Mouse (Mus musculus): Measurements from ENCODE around the gene Sumo2.
A peak's percentile ranks its signal among the peaks of the same experiment; 100 is the strongest.
"Not testable (repeated sequence)": the region's sequence is repeated elsewhere in the genome, so short reads cannot be mapped to it uniquely, and the experiment has no call there.

Gene Sumo2

DNA sequence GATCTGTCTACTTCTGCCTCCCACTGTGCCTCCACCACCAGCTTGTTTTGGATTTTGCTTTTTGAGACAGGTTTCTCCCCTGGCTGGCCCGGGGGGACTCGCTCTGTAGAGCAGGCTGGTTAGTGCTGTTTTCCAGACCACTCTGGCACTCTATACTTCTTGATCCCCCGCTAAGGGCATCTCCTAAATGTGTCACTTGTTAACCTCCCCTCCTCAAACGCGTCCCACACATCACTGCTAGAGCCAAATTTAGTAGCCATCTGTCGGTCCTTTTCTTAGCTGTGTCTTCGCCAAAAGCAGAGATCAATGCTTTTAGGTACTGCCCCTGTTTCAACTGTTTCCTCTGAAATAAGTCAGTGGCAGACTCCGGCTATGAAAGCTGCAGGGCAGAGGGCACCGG, 17.4 kb downstream of the Sumo2 start:
- DNase-seq: peak in 1 of 2 experiments; percentile 24

DNA sequence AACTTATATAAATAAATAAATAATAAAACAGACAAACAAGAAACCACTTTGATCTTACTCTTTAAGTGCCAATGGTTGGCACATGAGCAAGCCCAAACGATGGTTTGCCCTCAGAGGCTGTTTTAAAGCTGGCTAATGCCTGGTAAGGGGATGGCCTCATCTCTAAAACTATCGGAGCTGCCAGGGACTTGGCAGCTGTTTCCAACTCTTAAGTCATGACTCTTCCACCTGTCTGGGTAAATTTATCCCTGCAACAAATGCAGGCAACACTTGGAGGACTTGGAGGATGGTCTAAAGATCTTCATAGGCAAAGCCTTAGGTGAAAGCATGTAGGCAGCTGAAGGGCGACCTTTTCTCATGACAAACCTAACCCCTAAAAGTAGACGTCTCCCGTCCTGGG, 19.1 kb downstream of the Sumo2 start:
- DNase-seq: no peak

DNA sequence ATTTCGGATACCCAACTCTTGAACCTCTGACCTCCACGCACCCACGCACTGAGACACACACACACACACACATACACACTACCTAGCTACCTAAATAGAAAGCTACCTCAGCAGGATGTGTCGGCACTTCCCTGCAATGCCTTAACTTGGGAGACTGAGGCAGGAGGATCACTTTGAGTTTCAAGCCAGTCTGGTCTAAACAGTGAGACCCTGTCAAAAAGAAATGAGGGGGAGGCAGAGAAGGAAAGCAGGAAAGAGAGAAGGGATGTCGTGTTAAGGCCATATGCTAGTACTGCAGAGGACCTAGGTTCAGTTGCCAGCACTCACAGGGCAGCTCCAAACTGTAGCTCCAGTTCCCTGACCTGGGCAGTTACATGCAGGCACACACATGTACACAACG, 21.1 kb downstream of the Sumo2 start:
- DNase-seq: no peak

DNA sequence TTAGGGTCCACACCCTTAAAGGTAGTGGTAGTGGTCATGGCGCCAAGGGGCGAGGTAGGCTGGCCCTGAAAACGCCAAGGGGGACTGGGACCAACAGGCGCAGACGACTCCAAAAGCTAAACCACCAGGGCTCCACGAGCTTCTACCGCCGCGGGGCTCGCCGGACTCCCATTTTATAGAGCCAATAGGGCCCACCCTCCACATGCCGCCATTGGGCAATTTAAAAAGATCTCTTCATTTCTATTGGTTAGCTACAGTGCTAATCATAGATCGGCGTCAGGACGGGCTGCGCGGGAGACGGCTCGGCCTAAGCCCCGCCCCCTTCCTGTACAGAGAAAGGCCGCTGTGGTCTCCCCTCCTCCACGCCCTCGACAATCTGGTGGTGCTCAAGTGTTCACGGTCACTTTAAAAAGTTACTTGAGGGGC, 21.8 kb downstream of the Sumo2 start, which contains the start of gene Jpt1:
TSS of gene Jpt1 (minus strand) at position 150 of the 426 bp plus-strand sequence.
- peak; percentile 93 to 98 for DNase-seq

DNA sequence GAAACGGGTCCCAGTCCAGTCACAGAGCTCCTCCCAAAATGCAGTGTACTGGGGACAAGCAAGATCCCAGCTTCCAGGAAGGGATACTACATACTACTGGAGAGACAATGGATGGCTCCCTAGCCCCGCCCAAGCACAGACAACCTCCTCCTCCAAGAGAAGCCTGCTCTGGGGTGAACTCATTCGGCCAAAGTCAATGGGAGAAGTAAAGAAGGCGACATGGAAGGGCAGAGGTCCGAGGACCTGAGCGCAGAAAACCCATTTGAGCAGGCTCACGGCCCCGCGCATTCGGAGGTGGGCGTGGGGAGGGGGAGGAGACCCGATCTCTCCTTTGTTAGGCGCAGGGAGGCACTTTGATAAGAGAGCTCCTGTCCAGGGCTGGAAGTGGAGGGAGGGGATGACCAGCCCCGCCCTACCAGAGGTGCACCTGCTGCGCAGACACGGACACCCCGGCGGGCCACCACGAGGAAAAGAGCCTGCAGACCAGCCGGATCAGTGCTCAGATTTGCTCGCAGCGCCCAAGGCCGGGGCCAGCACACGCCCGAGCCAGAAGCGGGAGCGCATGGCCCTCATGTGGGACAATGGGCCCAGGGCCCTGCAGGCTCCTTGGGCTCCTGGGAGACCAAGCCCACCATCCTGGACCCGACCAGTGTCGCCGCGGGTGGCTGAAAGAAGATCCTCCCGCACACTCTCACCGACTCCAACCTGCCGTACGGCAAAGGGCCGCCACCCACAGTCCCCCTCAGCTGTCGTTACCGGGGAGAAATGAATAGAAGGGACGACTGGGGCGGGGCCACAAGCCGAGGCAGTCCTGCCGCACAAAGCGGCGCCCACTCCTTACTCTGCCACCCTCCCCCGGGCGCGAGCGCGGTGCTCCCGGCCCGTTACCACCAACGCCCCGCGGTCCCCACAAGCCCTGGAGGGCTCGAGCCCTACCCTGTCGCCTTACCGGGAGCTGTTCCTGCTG, 22.5 kb downstream of the Sumo2 start:
- DNase-seq: peak; percentile 26 to 33

DNA sequence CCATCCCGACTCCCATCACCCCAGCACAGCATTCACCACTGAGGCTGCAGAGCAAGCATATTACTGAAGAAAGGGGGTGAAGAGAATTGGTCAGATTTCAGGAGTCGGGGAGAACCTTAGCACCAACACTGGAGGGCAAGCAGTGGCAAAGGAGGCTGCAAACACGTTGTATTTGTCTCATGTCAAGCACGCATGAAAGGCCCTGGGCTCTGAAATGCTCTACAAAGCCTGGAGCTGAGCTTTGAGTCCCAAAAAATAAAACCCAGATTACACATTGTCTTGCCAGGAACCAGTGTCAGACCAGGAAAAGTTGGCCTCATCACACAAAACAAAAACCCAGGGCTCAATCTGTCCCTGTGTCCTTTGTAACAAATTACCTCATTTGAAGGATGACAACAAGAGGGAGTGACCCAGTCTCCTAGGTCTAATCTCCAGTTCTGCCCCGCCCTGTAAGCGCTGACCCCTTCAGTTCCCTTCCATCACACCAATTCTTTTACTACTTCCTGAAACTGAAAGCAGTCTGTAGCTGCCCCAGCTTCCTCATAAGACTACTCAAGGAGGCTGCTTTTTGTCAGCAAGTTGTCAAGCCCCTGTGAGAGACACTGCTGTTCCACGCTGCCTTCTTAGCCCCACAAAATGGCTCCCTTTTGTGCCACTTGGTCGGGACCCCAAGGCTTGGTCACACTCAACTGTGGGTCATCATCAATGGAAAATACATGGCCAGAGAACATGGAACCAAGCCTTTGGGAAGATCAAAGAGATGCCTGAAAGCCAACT, 23.5 kb downstream of the Sumo2 start:
- no peak for DNase-seq

DNA sequence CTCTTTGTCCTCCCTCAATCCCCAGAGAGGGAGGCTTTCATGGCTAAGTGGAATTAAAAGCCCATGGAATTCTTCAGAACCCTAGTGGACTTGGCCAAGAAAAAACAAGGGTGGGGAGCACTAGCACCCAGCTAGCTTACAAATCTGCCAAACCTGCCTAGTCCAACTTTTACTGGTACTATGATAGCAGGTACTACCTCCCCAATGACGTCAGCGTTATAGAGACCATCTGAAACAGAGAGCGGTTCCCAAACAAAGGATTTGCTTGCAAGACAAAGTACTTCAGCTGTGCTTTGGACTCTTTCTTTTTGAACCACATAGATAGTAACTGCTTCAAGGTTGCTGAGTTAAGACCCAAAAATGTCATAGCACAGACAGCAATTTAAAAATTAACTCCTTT, 24.1 kb downstream of the Sumo2 start:
- DNase-seq: no peak

DNA sequence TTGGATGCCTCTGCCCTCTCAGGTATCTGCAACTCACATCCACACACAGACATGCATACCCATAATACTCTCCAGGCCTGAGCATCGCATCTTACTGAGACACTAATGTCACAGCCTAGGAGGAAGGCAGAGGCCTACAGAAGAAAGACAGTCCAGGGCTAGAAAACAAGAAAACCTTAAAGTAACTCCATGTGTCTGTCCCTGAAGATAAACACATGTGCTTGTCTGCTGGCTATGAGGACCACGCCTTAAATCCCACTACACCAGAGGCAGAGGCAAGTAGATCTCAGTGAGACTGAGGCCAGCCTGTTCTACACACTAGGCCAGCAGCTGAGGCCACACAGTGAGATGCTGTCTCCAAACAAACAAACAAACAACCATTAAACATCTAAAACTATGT, 25.0 kb downstream of the Sumo2 start:
- no peak for DNase-seq

DNA sequence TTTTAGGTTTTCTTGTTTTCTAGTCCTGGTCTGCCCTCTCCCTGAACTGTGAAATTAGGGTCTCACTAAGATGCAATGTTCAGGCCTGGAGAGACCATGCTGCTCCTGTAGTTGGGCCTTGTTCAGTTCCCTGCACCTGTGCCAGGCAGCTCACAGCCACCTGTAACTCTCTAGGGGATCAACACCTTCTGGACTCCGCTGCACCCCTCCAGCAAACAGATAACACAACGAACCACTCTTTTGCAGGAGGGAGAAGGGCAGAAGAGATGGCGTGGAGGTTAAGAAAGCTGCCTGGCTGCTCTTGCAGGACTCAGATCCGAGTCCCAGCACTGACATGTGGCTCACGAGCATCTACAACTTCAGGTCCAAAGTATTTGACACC, 25.6 kb downstream of the Sumo2 start:
- DNase-seq: no peak

DNA sequence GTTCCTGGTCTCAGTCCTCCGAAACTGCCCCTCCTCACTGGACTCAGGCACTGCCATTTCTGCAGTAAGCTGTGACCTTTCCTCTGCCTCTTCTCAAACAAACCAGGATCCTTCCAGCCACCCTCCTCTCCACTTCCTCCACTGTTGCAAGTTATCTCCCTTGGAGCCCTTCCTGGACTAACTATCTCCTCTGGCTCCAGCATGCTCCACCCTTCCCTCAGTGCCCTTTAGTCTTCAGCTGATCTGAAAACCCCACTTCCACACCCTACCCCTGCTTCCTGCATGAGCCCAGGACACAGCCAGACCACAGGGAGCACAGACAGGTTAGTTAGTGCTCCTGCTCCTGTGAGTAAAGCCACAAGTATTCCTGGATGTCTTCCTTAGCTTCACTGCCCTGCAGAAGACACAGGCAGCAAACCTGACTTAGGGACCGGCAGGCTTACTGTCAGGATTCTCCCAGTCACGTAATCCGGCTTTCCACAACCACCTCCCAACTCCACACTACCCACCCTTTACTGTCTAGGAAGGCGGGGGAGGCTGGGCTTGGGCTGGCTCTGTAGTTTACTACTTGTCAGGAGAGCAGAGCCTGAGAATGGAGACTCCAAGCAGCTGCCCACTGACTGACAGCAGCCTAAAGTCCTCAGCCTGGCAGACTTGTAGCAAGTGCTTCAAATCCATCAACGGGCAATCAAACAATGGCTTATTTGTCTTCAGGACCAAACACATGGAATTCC, 26.1 kb downstream of the Sumo2 start:
- no peak for DNase-seq

DNA sequence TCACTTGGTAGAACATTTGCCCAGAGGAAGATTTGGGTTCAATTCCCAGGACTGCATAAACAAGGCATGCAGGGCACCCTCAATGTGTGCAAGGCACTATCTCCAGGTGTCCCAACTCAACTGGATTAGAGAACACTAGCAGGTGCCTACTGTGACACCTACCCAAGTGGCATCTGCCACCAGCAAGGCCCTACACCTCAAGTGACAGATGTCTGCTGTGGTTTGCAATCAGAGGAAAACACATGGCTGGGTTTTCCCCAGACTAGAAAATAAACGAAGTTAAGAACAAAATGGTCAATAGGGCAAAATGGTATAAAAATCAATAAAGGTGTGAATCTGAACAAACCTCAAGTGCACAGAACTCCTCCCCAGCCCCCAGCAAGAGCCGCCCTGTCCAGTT, 28.0 kb downstream of the Sumo2 start:
- no peak for DNase-seq

DNA sequence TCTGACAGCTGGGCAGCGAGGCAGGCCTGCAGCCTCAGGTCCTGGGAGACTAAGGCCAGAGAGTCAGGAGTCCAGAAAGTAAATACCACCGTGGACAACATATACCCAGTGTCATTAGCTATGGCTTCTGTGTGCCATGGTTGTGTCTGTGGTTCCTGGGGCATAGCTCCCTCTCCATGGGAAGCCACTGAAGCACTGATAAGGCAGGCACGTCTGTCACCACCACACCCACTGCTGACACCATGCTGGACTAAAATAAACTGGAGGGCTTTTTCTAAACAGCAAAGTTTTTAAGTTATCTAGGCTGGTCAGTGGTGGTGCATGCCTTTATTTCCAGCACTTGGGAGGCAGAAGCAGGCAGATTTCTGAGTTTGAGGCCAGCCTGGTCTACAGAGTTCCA, 29.5 kb downstream of the Sumo2 start:
- no peak for DNase-seq

DNA sequence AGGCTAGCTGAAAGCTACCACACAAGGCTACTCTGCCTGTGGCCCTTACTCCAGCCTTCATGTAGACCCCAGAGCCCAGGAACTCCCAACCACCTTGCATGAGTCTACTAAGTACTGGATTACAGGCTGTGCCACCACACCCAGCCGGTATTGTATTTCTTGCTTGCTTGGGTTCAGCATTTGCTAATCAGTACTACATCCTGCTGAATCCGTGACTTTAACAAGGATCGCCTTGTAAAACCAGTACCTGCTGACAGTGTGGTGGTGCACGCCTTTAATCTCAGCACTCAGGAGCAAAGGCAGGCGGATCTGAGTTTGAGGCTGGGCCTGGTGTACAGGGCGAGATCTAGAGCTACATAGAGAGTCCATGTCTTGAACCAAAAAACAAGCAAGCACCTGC, 33.4 kb downstream of the Sumo2 start:
- no peak for DNase-seq

DNA sequence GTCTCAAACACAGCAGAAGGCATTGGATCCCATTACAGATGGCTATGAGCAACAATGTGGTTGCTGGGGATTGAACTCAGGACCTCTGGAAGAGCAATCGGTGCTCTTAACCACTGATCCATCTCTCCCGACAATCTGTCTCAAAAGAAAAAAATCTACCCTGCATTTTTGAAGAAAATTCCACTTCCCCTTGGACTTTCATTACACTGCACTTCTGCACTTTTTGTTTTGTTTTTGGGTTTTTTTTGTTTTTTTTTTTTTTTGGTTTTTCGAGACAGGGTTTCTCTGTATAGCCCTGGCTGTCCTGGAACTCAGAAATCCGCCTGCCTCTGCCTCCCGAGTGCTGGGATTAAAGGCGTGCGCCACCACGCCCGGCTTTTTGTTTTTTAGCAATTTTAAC, 39.5 kb downstream of the Sumo2 start:
- DNase-seq: not testable (repeated sequence)

DNA sequence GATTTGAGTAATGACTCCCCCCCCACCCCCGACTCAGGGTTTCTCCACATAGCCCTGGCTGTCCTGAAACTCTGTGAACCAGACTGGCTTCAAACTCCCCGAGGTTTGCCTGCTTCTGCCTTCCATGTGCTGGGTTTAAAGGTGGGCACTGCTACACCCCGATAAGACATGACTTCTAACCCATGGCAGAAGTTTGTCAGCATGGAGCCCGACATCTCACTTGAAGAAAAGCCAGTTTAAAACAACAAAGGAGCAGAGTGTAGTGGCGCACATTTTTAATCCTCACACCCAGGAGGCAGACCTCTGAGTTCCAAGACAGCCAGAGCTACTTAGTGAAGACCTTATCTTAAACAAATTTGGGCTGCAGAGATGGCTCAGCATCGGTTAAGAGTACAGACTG, 43.7 kb downstream of the Sumo2 start:
- no peak for DNase-seq

DNA sequence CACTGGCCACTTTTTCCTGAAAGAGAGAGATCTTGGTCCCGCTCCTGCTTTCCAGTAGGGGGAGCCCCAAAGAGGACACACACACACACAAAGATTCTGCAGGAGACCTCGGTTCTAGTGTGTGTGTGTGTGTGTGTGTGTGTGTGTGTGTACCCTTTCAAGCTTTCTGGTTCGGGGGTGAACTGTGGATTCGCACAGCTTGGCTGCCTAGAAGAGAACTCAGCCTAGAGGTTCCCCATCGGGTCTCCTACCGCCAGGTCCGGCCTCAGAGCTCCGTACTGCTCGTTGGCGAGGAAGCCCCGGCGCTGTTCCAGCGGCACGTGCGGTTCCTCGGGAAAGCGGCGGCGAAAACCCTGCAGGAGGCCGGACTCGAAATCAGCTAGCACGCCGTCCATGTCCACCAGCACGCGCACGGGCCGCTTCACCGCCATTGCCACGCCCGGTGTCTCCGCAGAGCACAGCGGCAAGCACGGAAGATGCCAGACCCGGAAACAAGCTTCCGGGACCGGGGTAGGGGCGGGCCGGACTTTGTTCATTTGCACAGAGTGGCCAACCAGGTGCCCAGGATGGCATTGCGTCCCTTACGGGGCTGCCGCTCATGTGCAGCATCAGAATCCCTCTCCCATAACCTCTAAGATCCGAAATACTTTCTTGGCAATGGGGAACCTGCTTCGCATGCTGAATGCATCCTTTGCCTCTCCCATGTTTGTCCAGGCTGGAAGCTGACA, 44.6 kb downstream of the Sumo2 start, which contains the start of gene Nt5c:
TSS of gene Nt5c (minus strand) at position 507 of the 728 bp plus-strand sequence.
- peak; percentile 84 to 85 for DNase-seq

DNA sequence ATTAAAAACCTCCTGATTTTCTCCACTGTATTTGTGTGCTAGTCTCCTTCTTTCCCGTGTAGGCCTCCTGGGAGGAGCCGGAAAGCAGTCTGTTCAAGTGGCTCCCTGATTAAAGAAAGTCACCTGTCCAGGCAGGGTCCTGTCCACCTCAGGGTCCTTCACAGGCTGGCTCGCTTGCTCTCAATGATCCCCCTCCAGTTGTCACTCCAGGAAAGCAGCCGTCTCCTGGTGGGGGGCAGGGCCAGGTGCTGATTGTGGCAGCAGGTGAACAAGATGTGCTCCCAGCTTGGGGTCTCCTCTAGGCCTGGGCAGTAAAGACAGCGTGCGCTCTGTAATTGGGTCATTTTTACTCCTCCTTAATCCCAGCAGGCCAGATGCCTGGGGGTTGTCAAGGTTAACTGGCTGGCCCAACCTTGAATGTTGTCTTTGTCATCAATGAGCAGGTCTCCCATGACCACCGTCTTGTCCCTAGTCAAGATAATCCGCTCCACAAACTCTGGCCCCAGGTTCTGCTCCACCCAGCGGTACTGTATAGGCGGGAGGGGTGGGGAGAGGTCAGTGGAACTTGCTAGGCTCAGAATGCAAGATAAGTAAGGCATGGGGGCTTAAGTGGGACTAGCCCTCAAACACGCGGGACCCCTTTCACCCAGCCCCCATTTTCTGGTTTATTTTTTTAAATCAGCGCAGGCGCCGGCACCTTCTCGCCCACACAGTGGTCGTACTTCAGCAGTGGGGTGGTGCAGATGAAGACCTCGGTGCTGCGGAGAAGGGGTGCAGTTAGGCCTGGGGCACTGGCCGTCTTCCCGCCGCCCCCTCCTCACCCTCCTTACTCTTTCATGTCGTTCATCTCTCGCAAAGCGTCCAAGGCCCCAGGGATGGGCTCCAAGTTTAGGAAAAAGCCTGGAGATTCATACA, 45.4 kb downstream of the Sumo2 start:
- DNase-seq: no peak

DNA sequence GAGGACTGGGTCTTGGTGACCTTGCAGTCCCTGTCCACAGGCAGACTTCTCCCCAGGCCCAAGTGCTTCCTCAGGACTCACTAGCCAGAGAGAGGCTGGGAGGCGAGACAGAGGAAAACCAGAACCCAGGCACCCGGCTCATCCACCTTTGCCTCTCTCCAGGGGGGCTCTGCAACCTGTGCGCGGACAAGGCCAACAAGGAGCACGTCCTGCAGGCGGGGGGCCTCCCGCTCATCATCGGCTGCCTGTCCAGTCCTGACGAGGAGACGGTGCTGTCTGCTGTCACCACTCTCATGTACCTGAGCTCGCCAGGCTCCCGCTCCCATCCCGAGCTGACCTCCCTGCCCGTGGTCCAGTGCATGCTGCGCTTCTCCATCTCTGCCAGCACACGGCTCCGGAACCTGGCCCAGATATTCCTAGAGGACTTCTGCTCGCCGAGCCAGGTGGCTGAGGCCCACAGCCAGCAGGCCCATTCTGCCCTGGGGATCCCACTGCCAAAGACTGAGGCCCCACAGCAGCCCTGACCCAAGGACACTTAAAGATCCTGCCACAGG, 47.4 kb downstream of the Sumo2 start:
- peak; percentile 72 to 75 for DNase-seq

DNA sequence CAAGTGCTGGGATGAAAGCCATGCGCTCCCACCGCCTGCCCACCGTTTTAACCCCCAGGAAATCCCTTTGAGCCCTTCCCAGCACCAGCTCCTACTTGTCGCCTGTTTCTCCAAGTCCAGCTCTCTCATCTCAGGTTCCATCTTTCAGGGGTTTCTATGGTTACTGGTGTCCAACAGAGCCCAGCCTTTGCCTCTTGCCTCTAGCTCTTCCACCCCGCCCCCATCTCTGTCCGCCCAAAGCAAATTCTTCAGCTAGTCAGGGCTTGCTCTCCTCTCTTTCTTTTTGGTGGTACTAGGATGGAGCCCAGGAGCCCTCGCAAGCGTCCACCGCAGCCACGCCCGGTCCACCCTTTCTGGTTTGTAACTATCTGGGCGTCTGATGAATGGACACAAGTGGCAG, 50.9 kb downstream of the Sumo2 start:
- DNase-seq: no peak

DNA sequence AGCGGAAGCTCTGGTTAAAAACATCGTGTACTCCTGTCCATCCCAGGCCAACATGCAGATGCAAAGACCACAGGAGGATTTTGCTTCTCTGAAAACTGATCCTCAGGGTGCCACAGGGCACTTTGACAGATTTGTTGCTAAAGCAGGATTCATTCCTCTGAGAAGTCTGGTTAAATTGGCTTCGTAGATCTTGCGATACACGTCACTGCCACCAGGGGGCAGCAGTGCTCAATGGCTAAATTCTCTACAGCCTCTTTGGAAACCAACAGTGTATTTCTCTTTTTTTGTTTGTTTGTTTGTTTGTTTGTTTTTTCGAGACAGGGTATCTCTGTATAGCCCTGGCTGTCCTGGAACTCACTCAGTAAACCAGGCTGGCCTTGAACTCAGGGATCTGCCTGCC, 52.4 kb downstream of the Sumo2 start:
- peak; percentile 86 to 88 for DNase-seq

DNA sequence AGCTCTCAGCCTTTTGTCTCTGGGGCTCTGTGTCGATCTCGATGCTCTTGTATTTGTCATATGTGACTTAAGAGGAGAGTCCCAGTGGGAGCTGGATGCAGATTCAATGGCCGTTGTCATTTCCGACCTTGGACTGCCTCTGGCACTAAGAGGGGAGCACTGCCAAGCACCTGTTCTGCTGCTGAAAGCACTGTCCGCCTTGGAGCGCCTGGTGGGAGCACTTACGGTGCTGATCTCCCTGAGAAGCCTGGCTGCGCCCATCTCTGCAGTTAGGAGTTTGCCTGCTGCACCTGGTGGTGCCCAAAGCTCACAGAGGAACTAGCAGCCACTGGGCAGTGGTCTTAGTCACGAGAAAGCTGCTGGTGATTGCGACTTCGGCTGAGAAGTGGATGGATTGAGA, 52.8 kb downstream of the Sumo2 start:
- DNase-seq: no peak
